ENCODE assay signal across 21 mouse cellular contexts in genomic region chr5:76152956-76153355, GRCm38 (mm10). TPM values are rescaled to one million over a fixed set of nuclear protein-coding genes. Genes with fewer than 3 reads are reported as not detected.
DNase-seq lines count a peak whose midpoint lies in the region; ATAC-seq and TF ChIP-seq lines count a peak whose summit lies in the region.
"Had no signal": no experiment of that assay in that cellular context is flagged by ENCODE, and none has a peak within 500 bp of the region (broad histone marks: within the 10 kb centered on the region; RNA-seq: fewer than 3 reads in every experiment).

No protein-coding gene starts in this region.

- H3K4me2 ChIP-seq in stomach, postnatal 0 days (replicated peaks; ENCODE audit: low read depth) = no peak overlapping the region
- no peak overlapping the region for H3K4me2 ChIP-seq in liver, embryonic 12.5 days

- H3K27ac ChIP-seq in heart, embryonic 10.5 days = no peak overlapping the region
- no peak overlapping the region for H3K27ac ChIP-seq in stomach, postnatal 0 days (replicated peaks)
- H3K27ac ChIP-seq in liver, embryonic 12.5 days = no peak overlapping the region

- H3K9me3 ChIP-seq in heart, embryonic 10.5 days = no peaks in the 10 kb centered on the region
- H3K9me3 ChIP-seq in stomach, postnatal 0 days (ENCODE audit: control insufficient read depth, low read length) = no peaks in the 10 kb centered on the region
- no peaks in the 10 kb centered on the region for H3K9me3 ChIP-seq in liver, embryonic 12.5 days (replicated peaks)
- H3K9me3 ChIP-seq: G1E had no signal

- 86% methylated on average over 6 of the region's 6 CpGs for WGBS in heart, embryonic 10.5 days
- WGBS in stomach, postnatal 0 days = 92% methylated on average over 6 of the region's 6 CpGs
- 84% methylated on average over 6 of the region's 6 CpGs for WGBS in liver, embryonic 12.5 days (ENCODE audit: insufficient replicate concordance)

- intact Hi-C loops in heart, postnatal 36 days (cut with DNase I) = no loop called here

- no peak for TF ChIP-seq EP300 in stomach, postnatal 0 days (optimal IDR thresholded peaks at IDR 0.05)

- peaks cover 7% of the 10 kb centered on the region for H3K4me1 ChIP-seq in heart, embryonic 10.5 days
- no peaks in the 10 kb centered on the region for H3K4me1 ChIP-seq in stomach, postnatal 0 days (replicated peaks; ENCODE audit: control insufficient read depth, insufficient read depth)
- peaks cover 2% of the 10 kb centered on the region; the same call in 1 of the 2 replicates for H3K4me1 ChIP-seq in liver, embryonic 12.5 days

- ATAC-seq in stomach, postnatal 0 days (ENCODE audit: low FRiP score, low TSS enrichment) = no peak
- no peak for ATAC-seq in liver, embryonic 12.5 days
- ATAC-seq: activated CD4-positive, CD25-positive, alpha-beta regulatory T cell, adult 4 months; CD4-positive, CD25-positive, alpha-beta regulatory T cell, adult 4 months; Patski had no signal

- no peak overlapping the region for H3K4me3 ChIP-seq in heart, embryonic 10.5 days
- no peak overlapping the region for H3K4me3 ChIP-seq in stomach, postnatal 0 days (ENCODE audit: low read depth, low read length)
- no peak overlapping the region for H3K4me3 ChIP-seq in liver, embryonic 12.5 days

- peak; percentile 66 for DNase-seq in heart, adult 11 months
- no peak for DNase-seq in heart, postnatal 4 days
- peak; percentile 69 for DNase-seq in heart, embryonic 10.5 days (ENCODE audit: low spot score)
- DNase-seq in heart, postnatal 36 days = no peak
- peak; percentile 7 for DNase-seq in stomach, postnatal 0 days (ENCODE audit: low spot score)
- DNase-seq: adrenal gland, adult 2 months; adrenal gland, adult 8-10 months; adrenal gland, postnatal 10 days; adrenal gland, postnatal 14 days; adrenal gland, postnatal 25 days; adrenal gland, postnatal 36 days; B cell, adult 2 months; cerebellum, adult 11 months; cerebellum, adult 11-12 months; cerebellum, adult 18-20 months had no signal

- peaks cover 51% of the 10 kb centered on the region for H3K36me3 ChIP-seq in heart, embryonic 10.5 days
- 0 out of 2 replicates have a peak, but pooled peaks cover 9% of the 10 kb centered on the region for H3K36me3 ChIP-seq in stomach, postnatal 0 days (ENCODE audit: control insufficient read depth, insufficient read depth, low read length)
- H3K36me3 ChIP-seq in liver, embryonic 12.5 days = peaks cover 32% of the 10 kb centered on the region

- H3K9ac ChIP-seq in stomach, postnatal 0 days (ENCODE audit: low read length) = no peak overlapping the region
- no peak overlapping the region for H3K9ac ChIP-seq in liver, embryonic 12.5 days

- TF ChIP-seq CTCF in stomach, postnatal 0 days (IDR thresholded peaks at IDR 0.05; ENCODE audit: low read depth) = no peak

- no peaks in the 10 kb centered on the region for H3K27me3 ChIP-seq in heart, embryonic 10.5 days (ENCODE audit: insufficient read depth, poor library complexity, severe bottlenecking)
- no peaks in the 10 kb centered on the region for H3K27me3 ChIP-seq in stomach, postnatal 0 days (ENCODE audit: control insufficient read depth, insufficient read depth, low read length)
- H3K27me3 ChIP-seq in liver, embryonic 12.5 days (replicated peaks) = no peaks in the 10 kb centered on the region
- H3K27me3 ChIP-seq: CH12.LX, Patski had no signal

RNA-seq across cellular contexts. Expression of gene Srd5a3, which starts 12.9 kb away (rescaled TPM):
- total RNA-seq in heart, postnatal 4 days (2021) = 10 to 100 TPM; 20.8 to 23.7 TPM
- 31.0 and 32.6 TPM in 2 replicates for polyA plus RNA-seq in heart, embryonic 10.5 days (2016; fragmentation: Nextera tagmentation; extraction: Ambion mirVana)
- 1 to 10 TPM; 9.0 to 9.2 TPM for total RNA-seq in heart, postnatal 36 days (2021)
- 28.4 and 29.5 TPM in 2 replicates for polyA plus RNA-seq in stomach, postnatal 0 days (2015; fragmentation: Nextera tagmentation; extraction: Ambion mirVana)
- polyA plus RNA-seq in liver, embryonic 12.5 days (2016; fragmentation: Nextera tagmentation; extraction: Ambion mirVana) = 16.6 and 17.4 TPM in 2 replicates

RNA-seq across cellular contexts. Expression of gene Tmem165, which starts 30.7 kb away (rescaled TPM):
- total RNA-seq in heart, postnatal 4 days (2021) = 10 to 100 TPM; 49.4 to 50.4 TPM
- polyA plus RNA-seq in heart, embryonic 10.5 days (2016; fragmentation: Nextera tagmentation; extraction: Ambion mirVana) = 71.1 and 101 TPM in 2 replicates
- 10 to 100 TPM; 19.3 to 23.3 TPM for total RNA-seq in heart, postnatal 36 days (2021)
- 72.3 and 74.3 TPM in 2 replicates for polyA plus RNA-seq in stomach, postnatal 0 days (2015; fragmentation: Nextera tagmentation; extraction: Ambion mirVana)
- 57.4 and 59.9 TPM in 2 replicates for polyA plus RNA-seq in liver, embryonic 12.5 days (2016; fragmentation: Nextera tagmentation; extraction: Ambion mirVana)

Comparison
In these comparisons a context has a peak if more than half of its experiments do, and no peak if none do; other contexts are left out.
1. DNase-seq: peak in heart, adult 11 months (single experiment), heart, embryonic 10.5 days (single experiment) and stomach, postnatal 0 days (single experiment); none in heart, postnatal 4 days (single experiment) and heart, postnatal 36 days (0 of 2).